Mouse (Mus musculus): Measurements from ENCODE around the gene Sec61a2. TPM values are rescaled to one million over a fixed set of nuclear protein-coding genes. Genes with fewer than 3 reads are reported as not detected.

The Sec61a2 gene
- total and polyA plus RNA-seq, 3 experiments, result 13.9 to 32.3 TPM; not detected in 1

DNA sequence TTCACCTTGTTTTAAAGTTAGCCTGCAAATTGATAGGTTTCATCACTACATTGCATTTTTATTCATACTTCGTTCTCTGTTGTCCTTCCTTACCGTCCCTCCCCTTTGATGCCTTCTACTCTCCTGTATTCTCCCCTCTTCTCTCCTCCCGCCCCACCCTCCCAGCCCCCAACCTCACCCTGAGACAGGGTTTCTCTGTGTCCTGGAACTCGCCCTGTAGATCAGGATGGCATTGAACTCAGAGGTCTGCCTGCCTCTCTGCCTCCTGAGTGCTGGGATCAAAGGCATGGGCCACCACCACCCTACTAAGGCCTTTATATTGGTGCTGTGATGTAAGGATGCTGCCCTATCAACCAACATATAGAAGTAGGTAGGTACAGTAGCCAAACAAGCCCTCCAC is 47.8 kb upstream of the Sec61a2 start:
- Histone ChIP-seq H3K79me2 (ENCODE audit: control insufficient read depth, insufficient read depth, low read length, poor library complexity) (no peaks in the 10 kb centered on the region), H3K4me1 (ENCODE audit: control insufficient read depth in 1 of 2, insufficient read depth in 2 of 2, low read length in 2 of 2) (peaks cover 22 to 27% of the 10 kb centered on the region in 2 experiments), H3K36me3 (ENCODE audit: control insufficient read depth in 1 of 2, insufficient read depth in 2 of 2, low read length in 2 of 2) (peaks cover 0 to 26% of the 10 kb centered on the region in 2 experiments; a peak in 2 of 4 replicates), H3K27ac (ENCODE audit: control insufficient read depth, low read depth, low read length) (no peak overlapping the region), H3K27me3 (ENCODE audit: control insufficient read depth in 1 of 2, insufficient read depth in 2 of 2, low read length in 2 of 2) (no peaks in the 10 kb centered on the region), H3K9me3 (replicated peaks; ENCODE audit: insufficient read depth, low read length) (no peaks in the 10 kb centered on the region), H3K9ac (ENCODE audit: control insufficient read depth, low read depth, low read length, poor library complexity, severe bottlenecking) (peak overlapping the region; percentile 66), H3K4me3 (ENCODE audit: control insufficient read depth in 1 of 2, insufficient read depth in 1 of 2, low read depth in 2 of 2, low read length in 2 of 2) (peak overlapping the region; percentile 83 to 100)
- DNase-seq (ENCODE audit: low read depth, low spot score), result no peak
- TF ChIP-seq RCOR1 (IDR thresholded peaks at IDR 0.05; ENCODE audit: low read depth, low read length), result no peak
- TF ChIP-seq MAFK (IDR thresholded peaks at IDR 0.05; ENCODE audit: borderline replicate concordance, low read depth, low read length), result no peak
- no peak for TF ChIP-seq ETS1 (IDR thresholded peaks at IDR 0.05; ENCODE audit: low read depth, low read length)
- TF ChIP-seq POLR2AphosphoS5 (IDR thresholded peaks at IDR 0.05; ENCODE audit: borderline replicate concordance, low read depth, low read length), result no peak
- no peak for TF ChIP-seq MXI1 (IDR thresholded peaks at IDR 0.05; ENCODE audit: low read depth, low read length)
- no peak for TF ChIP-seq ZMIZ1 (IDR thresholded peaks at IDR 0.05; ENCODE audit: low read depth, low read length)

GRCm38 (mm10) chr2:5942416-5943032 is 47.3 kb upstream of the Sec61a2 start, which contains the start of gene Dhtkd1:
Dhtkd1 (minus strand) TSS chr2:5942792.
- DNase-seq (ENCODE audit: low read depth, low spot score), result peak; percentile 82
- H3K4me3 ChIP-seq (ENCODE audit: control insufficient read depth in 1 of 2, insufficient read depth in 1 of 2, low read depth in 2 of 2, low read length in 2 of 2), result peak within 1 kb of the TSS; percentile 83 to 100
- H3K9me3 ChIP-seq (replicated peaks; ENCODE audit: insufficient read depth, low read length), result no peaks in the 10 kb centered on the region
- no peaks in the 10 kb centered on the region for H3K27me3 ChIP-seq (ENCODE audit: control insufficient read depth in 1 of 2, insufficient read depth in 2 of 2, low read length in 2 of 2)
- no peaks in the 10 kb centered on the region for H3K79me2 ChIP-seq (ENCODE audit: control insufficient read depth, insufficient read depth, low read length, poor library complexity)
- TF ChIP-seq ZC3H11A (IDR thresholded peaks at IDR 0.05; ENCODE audit: low read depth, low read length) (no peak), NRF1 (IDR thresholded peaks at IDR 0.05; ENCODE audit: insufficient read depth, low read depth, low read length, poor library complexity, severe bottlenecking) (no peak), TBP (IDR thresholded peaks at IDR 0.05; ENCODE audit: low read depth, low read length) (no peak), BHLHE40 (IDR thresholded peaks at IDR 0.05; ENCODE audit: borderline replicate concordance, low read depth, low read length) (0 out of 2 replicates have a peak, but pooled peaks have one; percentile 37), GABPA (IDR thresholded peaks at IDR 0.05; ENCODE audit: low read depth, low read length) (no peak), MXI1 (IDR thresholded peaks at IDR 0.05; ENCODE audit: low read depth, low read length) (peak; percentile 98), NELFE (IDR thresholded peaks at IDR 0.05; ENCODE audit: low read depth, low read length) (peak; percentile 28; the same call in 1 of the 2 replicates), UBTF (IDR thresholded peaks at IDR 0.05; ENCODE audit: borderline replicate concordance, insufficient read depth, low read depth, low read length) (no peak), SIN3A (IDR thresholded peaks at IDR 0.05; ENCODE audit: low read length) (peak; percentile 93), USF2 (IDR thresholded peaks at IDR 0.05; ENCODE audit: borderline replicate concordance in 1 of 2, insufficient read depth in 1 of 2, low read depth in 1 of 2, low read length in 2 of 2) (peak in 1 of 2 experiments; percentile 36; a peak in 1 of 4 replicates), KAT2A (conservative IDR thresholded peaks at IDR 0.05; ENCODE audit: low read depth, low read length) (no peak), ZMIZ1 (IDR thresholded peaks at IDR 0.05; ENCODE audit: low read depth, low read length) (0 out of 2 replicates have a peak, but pooled peaks have one; percentile 43), RAD21 (IDR thresholded peaks at IDR 0.05; ENCODE audit: low read depth, low read length) (no peak), POLR2A (IDR thresholded peaks at IDR 0.05; ENCODE audit: control insufficient read depth in 1 of 2, insufficient read depth in 1 of 2, low read depth in 1 of 2, low read length in 2 of 2, poor library complexity in 1 of 2) (peak in 1 of 2 experiments; percentile 49; a peak in 1 of 4 replicates), MAX (IDR thresholded peaks at IDR 0.05; ENCODE audit: low read length) (peak; percentile 86), USF1 (IDR thresholded peaks at IDR 0.05; ENCODE audit: low read depth, low read length) (peak; percentile 85)
- peaks cover 22 to 27% of the 10 kb centered on the region in 2 experiments for H3K4me1 ChIP-seq (ENCODE audit: control insufficient read depth in 1 of 2, insufficient read depth in 2 of 2, low read length in 2 of 2)
- peaks cover 0 to 26% of the 10 kb centered on the region in 2 experiments; a peak in 2 of 4 replicates for H3K36me3 ChIP-seq (ENCODE audit: control insufficient read depth in 1 of 2, insufficient read depth in 2 of 2, low read length in 2 of 2)
- no peak within 1 kb of the TSS; the same call in 1 of the 2 replicates for H3K27ac ChIP-seq (ENCODE audit: control insufficient read depth, low read depth, low read length)
- peak within 1 kb of the TSS; percentile 66 for H3K9ac ChIP-seq (ENCODE audit: control insufficient read depth, low read depth, low read length, poor library complexity, severe bottlenecking)

Data from MEL (cell line).